Mouse (Mus musculus) hindbrain, embryonic 14.5 days (tissue): ENCODE measurements around the gene Ccdc169. TPM values are rescaled to one million over a fixed set of nuclear protein-coding genes. Genes with fewer than 3 reads are reported as not detected.

Source experiments
- ATAC-seq: fragments of 200-750 bp; cut with Nextera tagmentation; 2 replicates; pipeline ENCODE4 v1.8.0; 2017; ENCODE audit warnings: moderate number of reproducible peaks, mild to moderate bottlenecking, moderate TSS enrichment, moderate library complexity; ENCODE audit not compliant: low FRiP score
- DNase-seq: peaks from one replicate; pipeline ENCODE4 v3.0.0-alpha.2; 2015; ENCODE audit warnings: low spot score
- H3K27ac ChIP-seq: fragments of 300-500 bp; sonication (generic); 2 replicates; pipeline ENCODE4 v1.5.1; 2014; ENCODE audit warnings: mild to moderate bottlenecking, moderate library complexity
- H3K27me3 ChIP-seq: fragments of 300-500 bp; sonication (generic); 2 replicates; pipeline ENCODE4 v1.6.1; 2014; ENCODE audit warnings: mild to moderate bottlenecking, low read length, mixed read lengths; ENCODE audit not compliant: control insufficient read depth, insufficient read depth
- H3K36me3 ChIP-seq: fragments of 300-500 bp; sonication (generic); replicated peaks from 2 replicates; pipeline ENCODE4 v1.6.1; 2014; ENCODE audit not compliant: control insufficient read depth, insufficient read depth
- H3K4me1 ChIP-seq: fragments of 300-500 bp; sonication (generic); replicated peaks from 2 replicates; pipeline ENCODE4 v1.6.1; 2014; ENCODE audit warnings: antibody characterized with exemption, low read length, mixed read lengths; ENCODE audit not compliant: control insufficient read depth, insufficient read depth
- H3K4me2 ChIP-seq: fragments of 300-500 bp; sonication (generic); replicated peaks from 2 replicates; pipeline ENCODE4 v1.6.1; 2014; ENCODE audit warnings: mild to moderate bottlenecking, moderate library complexity
- H3K4me3 ChIP-seq: fragments of 300-500 bp; sonication (generic); replicated peaks from 2 replicates; pipeline ENCODE4 v1.5.1; 2014; ENCODE audit warnings: mild to moderate bottlenecking, low read length
- H3K9ac ChIP-seq: fragments of 300-500 bp; sonication (generic); 2 replicates; pipeline ENCODE4 v1.6.1; 2014
- H3K9me3 ChIP-seq: fragments of 300-500 bp; sonication (generic); 2 replicates; pipeline ENCODE4 v1.6.1; 2016; ENCODE audit warnings: low read length; ENCODE audit not compliant: control insufficient read depth
- WGBS: fragments of 180-500 bp; shearing (Covaris S2); extraction: QIAGEN DNeasy Blood & Tissue Kit; methylation state at CpG from one replicate; pipeline ENCODE4 v1.1.7; 2014; 5-methylcytosine and 5-hydroxymethylcytosine counted together
- polyA plus RNA-seq: library from polyadenylated mRNA; unstranded; fragments of >200 nt; fragmentation: Nextera tagmentation; extraction: Ambion mirVana; gene quantifications from 2 replicates; pipeline ENCODE4 v1.2.1, GENCODE M21; 2014

Ccdc169 gene
- polyA plus RNA-seq, 1 experiment from 2014 or later, result not detected

- 75% methylated on average over 7 of the region's 7 CpGs for WGBS
- H3K9ac ChIP-seq, result no peak overlapping the region
- DNase-seq (no peak), ATAC-seq (no peak)
- no peak overlapping the region for H3K27ac ChIP-seq
- H3K4me1 ChIP-seq, result peaks cover 21% of the 10 kb centered on the region
- H3K9me3 ChIP-seq, result no peaks in the 10 kb centered on the region
- no peaks in the 10 kb centered on the region for H3K27me3 ChIP-seq
- peaks cover 25% of the 10 kb centered on the region for H3K36me3 ChIP-seq
- H3K4me3 ChIP-seq, result no peak overlapping the region
- no peak overlapping the region for H3K4me2 ChIP-seq
Observed at GRCm38 (mm10) chr3:55114313-55115065, 22.6 kb upstream of the Ccdc169 start.

GRCm38 (mm10) chr3:55115071-55115470 lies 22.1 kb upstream of the Ccdc169 start:
- 62% methylated on average over 1 of the region's 1 CpGs for WGBS

GRCm38 (mm10) chr3:55115989-55116388 lies 21.1 kb upstream of the Ccdc169 start:
- ATAC-seq (no peak), DNase-seq (no peak)
- H3K36me3 ChIP-seq, result peaks cover 29% of the 10 kb centered on the region
- no peak overlapping the region for H3K4me3 ChIP-seq
- no peak overlapping the region for H3K27ac ChIP-seq
- H3K9ac ChIP-seq, result no peak overlapping the region
- no peak overlapping the region for H3K4me2 ChIP-seq
- no peaks in the 10 kb centered on the region for H3K9me3 ChIP-seq
- H3K27me3 ChIP-seq, result no peaks in the 10 kb centered on the region
- WGBS, result 93% methylated on average over 8 of the region's 8 CpGs
- H3K4me1 ChIP-seq, result peaks cover 21% of the 10 kb centered on the region

More at GRCm38 (mm10) chr3:55115071-55115470, 22.1 kb upstream of the Ccdc169 start:
- Histone ChIP-seq H3K9ac (no peak overlapping the region), H3K4me2 (no peak overlapping the region), H3K27ac (no peak overlapping the region), H3K9me3 (no peaks in the 10 kb centered on the region), H3K4me1 (peaks cover 21% of the 10 kb centered on the region), H3K4me3 (no peak overlapping the region), H3K27me3 (no peaks in the 10 kb centered on the region), H3K36me3 (peaks cover 25% of the 10 kb centered on the region)
- DNase-seq, result no peak
- ATAC-seq, result no peak

- H3K9me3 ChIP-seq, result no peaks in the 10 kb centered on the region
- ATAC-seq, result no peak
- H3K4me1 ChIP-seq, result peaks cover 7% of the 10 kb centered on the region; the same call in 1 of the 2 replicates
- peaks cover 59% of the 10 kb centered on the region for H3K36me3 ChIP-seq
- no peak overlapping the region for H3K4me2 ChIP-seq
- H3K9ac ChIP-seq, result no peak overlapping the region
- no peak overlapping the region for H3K27ac ChIP-seq
- no peak overlapping the region for H3K4me3 ChIP-seq
- WGBS, result 94% methylated on average over 6 of the region's 6 CpGs
- no peak for DNase-seq
- H3K27me3 ChIP-seq, result no peaks in the 10 kb centered on the region
Observed at GRCm38 (mm10) chr3:55119275-55119898, 17.8 kb upstream of the Ccdc169 start.

GRCm38 (mm10) chr3:55122336-55122870 lies 14.7 kb upstream of the Ccdc169 start:
- peaks cover 84% of the 10 kb centered on the region for H3K36me3 ChIP-seq
- H3K4me2 ChIP-seq, result no peak overlapping the region
- DNase-seq (no peak), ATAC-seq (no peak)
- H3K27ac ChIP-seq, result no peak overlapping the region
- H3K27me3 ChIP-seq, result no peaks in the 10 kb centered on the region
- 92% methylated on average over 3 of the region's 3 CpGs for WGBS
- no peak overlapping the region for H3K9ac ChIP-seq
- H3K9me3 ChIP-seq, result no peaks in the 10 kb centered on the region
- no peaks in the 10 kb centered on the region for H3K4me1 ChIP-seq
- no peak overlapping the region for H3K4me3 ChIP-seq

GRCm38 (mm10) chr3:55123064-55123463 lies 14.1 kb upstream of the Ccdc169 start:
- no peaks in the 10 kb centered on the region for H3K27me3 ChIP-seq
- ATAC-seq, result no peak
- H3K27ac ChIP-seq, result no peak overlapping the region
- no peak overlapping the region for H3K4me3 ChIP-seq
- no peak for DNase-seq
- no peaks in the 10 kb centered on the region for H3K4me1 ChIP-seq
- H3K9me3 ChIP-seq, result no peaks in the 10 kb centered on the region
- peaks cover 84% of the 10 kb centered on the region for H3K36me3 ChIP-seq
- H3K4me2 ChIP-seq, result no peak overlapping the region
- no peak overlapping the region for H3K9ac ChIP-seq
- WGBS, result 91% methylated on average over 4 of the region's 4 CpGs

GRCm38 (mm10) chr3:55129181-55129692 lies 7.9 kb upstream of the Ccdc169 start:
- peaks cover 93% of the 10 kb centered on the region for H3K36me3 ChIP-seq
- 83% methylated on average over 4 of the region's 4 CpGs for WGBS

GRCm38 (mm10) chr3:55131576-55132233 lies 5.4 kb upstream of the Ccdc169 start:
- Histone ChIP-seq H3K27ac (no peak overlapping the region), H3K9me3 (no peaks in the 10 kb centered on the region), H3K27me3 (no peaks in the 10 kb centered on the region), H3K36me3 (peaks cover 92% of the 10 kb centered on the region), H3K4me2 (no peak overlapping the region), H3K4me3 (no peak overlapping the region), H3K4me1 (no peaks in the 10 kb centered on the region), H3K9ac (no peak overlapping the region)
- WGBS, result 88% methylated on average over 6 of the region's 6 CpGs
- DNase-seq, result no peak
- no peak for ATAC-seq

More at GRCm38 (mm10) chr3:55129181-55129692, 7.9 kb upstream of the Ccdc169 start:
- Histone ChIP-seq H3K4me2 (no peak overlapping the region), H3K4me3 (no peak overlapping the region), H3K9me3 (no peaks in the 10 kb centered on the region), H3K27ac (no peak overlapping the region), H3K27me3 (no peaks in the 10 kb centered on the region), H3K9ac (no peak overlapping the region), H3K4me1 (no peaks in the 10 kb centered on the region)
- ATAC-seq, result no peak
- DNase-seq, result no peak

GRCm38 (mm10) chr3:55139837-55140236 lies 2.7 kb downstream of the Ccdc169 start:
- WGBS, result 95% methylated on average over 12 of the region's 12 CpGs
- Histone ChIP-seq H3K27me3 (no peaks in the 10 kb centered on the region), H3K9me3 (no peaks in the 10 kb centered on the region), H3K4me2 (no peak overlapping the region), H3K4me1 (no peaks in the 10 kb centered on the region), H3K9ac (no peak overlapping the region), H3K27ac (no peak overlapping the region), H3K36me3 (peaks cover 32% of the 10 kb centered on the region), H3K4me3 (no peak overlapping the region)
- ATAC-seq, result no peak
- DNase-seq, result no peak
